Mouse (Mus musculus) brain, embryonic 14.5 days (tissue): ENCODE measurements around the gene Zc2hc1c.

Experiments
- CTCF ChIP-seq: fragments of 200-500 bp; IDR thresholded peaks from 2 replicates; pipeline ENCODE4 v1.5.1; 2012; ENCODE audit warnings: inconsistent platforms, mild to moderate bottlenecking, moderate library complexity, borderline replicate concordance; ENCODE audit not compliant: insufficient read depth, insufficient read length; ENCODE audit errors: extremely low read depth
- POLR2A ChIP-seq: fragments of 200-500 bp; IDR thresholded peaks from 2 replicates; pipeline ENCODE4 v1.6.1; 2012; ENCODE audit warnings: mild to moderate bottlenecking, inconsistent platforms, borderline replicate concordance; ENCODE audit not compliant: poor library complexity, insufficient read depth, insufficient read length, severe bottlenecking; ENCODE audit errors: extremely low read depth

DNA sequence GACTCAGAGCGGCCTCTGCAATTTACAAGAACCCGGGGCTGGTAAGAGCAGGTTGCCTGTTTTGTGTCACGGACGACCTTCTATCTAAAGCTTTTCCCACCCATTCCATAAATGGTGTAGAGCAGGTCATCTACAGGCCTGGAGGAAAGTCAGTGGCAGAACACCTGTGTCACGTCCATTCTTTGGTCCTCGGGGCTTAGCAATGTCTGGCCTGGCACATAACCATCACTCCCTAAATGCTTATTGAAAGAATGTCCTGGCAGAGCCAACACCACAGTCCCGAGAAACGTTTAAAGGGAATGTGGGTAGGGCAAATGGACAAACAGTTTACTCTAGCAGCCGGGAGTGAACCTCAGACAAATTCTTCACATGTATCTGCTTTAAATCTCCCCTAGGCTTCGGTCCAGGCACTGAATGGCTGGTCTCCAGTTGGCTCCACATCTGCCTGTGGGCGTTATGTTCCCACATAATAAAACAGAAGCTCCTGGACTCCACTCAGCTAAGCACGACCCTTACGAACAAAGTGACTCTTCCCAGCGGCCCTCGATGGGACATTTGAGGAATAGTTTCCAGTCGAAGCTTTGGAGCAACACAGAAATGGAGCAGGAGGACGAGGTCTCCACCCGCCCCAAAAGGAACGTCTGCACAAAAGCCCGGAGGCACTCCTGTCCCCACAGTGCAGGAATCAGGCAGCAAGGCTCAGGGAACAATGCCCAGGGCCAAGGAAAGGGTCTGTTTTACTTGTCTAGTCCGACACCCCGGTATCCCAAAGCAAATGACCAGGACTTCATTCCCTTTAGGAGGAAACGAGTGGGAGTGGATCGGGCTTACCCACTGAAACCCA is 988 bp downstream of the Zc2hc1c start:
- TF ChIP-seq POLR2A (no peak), CTCF (no peak)
